Mouse (Mus musculus): Measurements from ENCODE around the gene Rnf180.

The Rnf180 gene

DNA sequence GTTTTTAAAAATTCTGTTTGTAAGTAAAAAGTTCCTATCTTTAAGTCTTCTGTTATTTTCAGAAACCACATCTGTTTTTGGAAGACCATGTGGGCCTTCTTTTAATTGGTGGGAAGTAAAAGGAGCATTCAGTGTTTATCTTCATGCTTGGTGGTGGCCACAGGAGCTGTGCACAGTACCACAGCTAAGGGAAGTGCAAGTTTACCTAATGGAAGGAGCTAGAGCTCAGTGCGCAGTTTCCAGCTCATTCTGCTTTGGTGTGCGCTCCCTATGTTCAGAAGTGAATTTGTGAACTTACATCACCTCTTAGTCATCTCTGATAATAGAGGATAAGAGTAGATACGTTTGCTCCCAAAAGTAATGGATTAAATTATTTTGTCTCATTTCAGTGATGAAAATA lies 172.5 kb downstream of the Rnf180 start:
- DNase-seq (ENCODE audit: low read depth, low spot score), result no peak
- H3K27me3 ChIP-seq (ENCODE audit: control insufficient read depth, insufficient read depth, low read length, poor library complexity, severe bottlenecking), result no peaks in the 10 kb centered on the region
- no peaks in the 10 kb centered on the region for H3K36me3 ChIP-seq (ENCODE audit: control insufficient read depth, insufficient read depth, low read length, poor library complexity, severe bottlenecking)

DNA sequence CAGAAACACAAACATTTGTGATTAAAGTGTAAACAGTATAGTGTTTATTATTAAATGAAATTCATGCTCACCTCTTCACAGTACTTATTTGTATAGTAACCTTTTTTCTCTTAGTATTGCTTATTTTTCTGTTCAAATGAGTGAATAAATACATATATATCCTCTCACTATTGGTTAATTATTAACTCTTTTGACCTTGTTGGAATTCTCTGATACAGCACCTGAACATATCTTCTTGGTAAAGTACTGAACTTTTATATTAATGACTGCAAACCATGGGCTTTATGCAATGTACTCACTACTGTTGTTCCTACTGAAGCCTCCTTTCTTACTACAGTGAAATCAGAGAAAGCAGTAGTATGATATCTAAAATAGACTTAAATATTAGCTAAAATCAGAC lies 173.0 kb downstream of the Rnf180 start:
- H3K36me3 ChIP-seq (ENCODE audit: control insufficient read depth, insufficient read depth, low read length, poor library complexity, severe bottlenecking), result no peaks in the 10 kb centered on the region
- DNase-seq (ENCODE audit: low read depth, low spot score), result no peak

GRCm38 (mm10) chr13:105111599-105111998 lies 183.0 kb downstream of the Rnf180 start:
- no peaks in the 10 kb centered on the region for H3K36me3 ChIP-seq (ENCODE audit: control insufficient read depth, insufficient read depth, low read length, poor library complexity, severe bottlenecking)
- DNase-seq (ENCODE audit: low read depth, low spot score), result no peak
- no peaks in the 10 kb centered on the region for H3K27me3 ChIP-seq (ENCODE audit: control insufficient read depth, insufficient read depth, low read length, poor library complexity, severe bottlenecking)

More for the DNA sequence above, 173.0 kb downstream of the Rnf180 start:
- no peaks in the 10 kb centered on the region for H3K27me3 ChIP-seq (ENCODE audit: control insufficient read depth, insufficient read depth, low read length, poor library complexity, severe bottlenecking)

- Histone ChIP-seq H3K27me3 (ENCODE audit: control insufficient read depth, insufficient read depth, low read length, poor library complexity, severe bottlenecking) (no peaks in the 10 kb centered on the region), H3K36me3 (ENCODE audit: control insufficient read depth, insufficient read depth, low read length, poor library complexity, severe bottlenecking) (no peaks in the 10 kb centered on the region)
- DNase-seq (ENCODE audit: low read depth, low spot score), result no peak
Measured at GRCm38 (mm10) chr13:105104385-105104784, 190.2 kb downstream of the Rnf180 start.

DNA sequence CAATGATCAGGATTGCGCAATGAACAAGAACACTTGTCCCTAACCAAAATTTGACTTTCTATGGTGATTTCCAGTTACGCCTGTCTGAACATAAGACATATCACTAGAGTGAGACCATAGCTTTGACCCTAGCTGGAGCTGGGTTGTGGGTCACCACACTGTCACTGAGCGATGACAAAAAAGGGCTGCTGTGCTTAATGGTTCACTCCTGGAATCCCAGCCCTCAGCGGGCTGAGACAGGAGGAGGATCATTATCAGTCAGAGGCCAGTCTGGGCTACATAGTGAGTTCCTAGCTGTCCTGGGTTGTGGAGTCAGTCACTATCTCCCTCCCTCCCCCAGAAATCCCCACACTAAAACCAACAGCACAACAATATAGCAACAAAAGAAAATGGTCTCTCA lies 193.9 kb downstream of the Rnf180 start:
- no peaks in the 10 kb centered on the region for H3K27me3 ChIP-seq (ENCODE audit: control insufficient read depth, insufficient read depth, low read length, poor library complexity, severe bottlenecking)
- DNase-seq (ENCODE audit: low read depth, low spot score), result no peak
- H3K36me3 ChIP-seq (ENCODE audit: control insufficient read depth, insufficient read depth, low read length, poor library complexity, severe bottlenecking), result no peaks in the 10 kb centered on the region

DNA sequence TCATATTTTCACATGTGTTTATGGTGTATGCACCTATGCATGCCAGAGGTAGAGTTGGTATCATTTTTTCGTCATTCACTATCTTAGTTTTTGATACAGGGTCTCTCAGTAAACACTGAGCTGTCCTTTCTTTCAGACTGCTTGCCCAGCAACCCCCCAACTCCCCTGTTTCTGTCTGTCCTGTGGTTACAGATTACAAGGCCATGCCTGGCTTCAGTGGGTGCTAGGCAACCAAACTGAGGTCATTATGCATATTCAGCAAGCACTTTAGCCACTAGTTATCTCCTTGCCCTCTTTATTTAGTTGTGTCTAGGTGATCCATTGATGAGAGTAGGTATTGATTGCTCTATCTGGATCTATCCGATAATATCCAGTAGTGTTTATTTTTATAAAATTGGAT lies 198.3 kb downstream of the Rnf180 start:
- no peaks in the 10 kb centered on the region for H3K27me3 ChIP-seq (ENCODE audit: control insufficient read depth, insufficient read depth, low read length, poor library complexity, severe bottlenecking)
- no peak for DNase-seq (ENCODE audit: low read depth, low spot score)
- H3K36me3 ChIP-seq (ENCODE audit: control insufficient read depth, insufficient read depth, low read length, poor library complexity, severe bottlenecking), result no peaks in the 10 kb centered on the region

DNA sequence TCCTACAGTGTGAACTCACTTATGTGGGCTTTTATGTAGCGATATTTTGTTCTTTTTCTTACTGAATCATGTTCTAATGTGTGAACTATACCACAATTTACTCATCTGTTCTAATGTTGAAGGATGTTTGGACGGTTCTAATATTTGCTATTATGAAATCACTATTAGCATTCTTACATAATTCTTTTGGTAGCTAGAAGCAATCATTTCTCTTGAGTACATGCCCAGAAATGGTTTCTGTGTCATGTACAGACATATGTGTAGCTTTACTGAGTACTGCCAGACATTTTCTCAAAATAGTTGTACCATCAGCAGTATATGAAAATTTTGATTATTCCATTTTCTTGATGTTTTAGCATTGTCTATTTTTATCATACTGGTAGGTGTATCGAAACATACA lies 205.3 kb downstream of the Rnf180 start:
- no peaks in the 10 kb centered on the region for H3K27me3 ChIP-seq (ENCODE audit: control insufficient read depth, insufficient read depth, low read length, poor library complexity, severe bottlenecking)
- H3K36me3 ChIP-seq (ENCODE audit: control insufficient read depth, insufficient read depth, low read length, poor library complexity, severe bottlenecking), result no peaks in the 10 kb centered on the region
- no peak for DNase-seq (ENCODE audit: low read depth, low spot score)

- Histone ChIP-seq H3K36me3 (ENCODE audit: control insufficient read depth, insufficient read depth, low read length, poor library complexity, severe bottlenecking) (no peaks in the 10 kb centered on the region), H3K27me3 (ENCODE audit: control insufficient read depth, insufficient read depth, low read length, poor library complexity, severe bottlenecking) (no peaks in the 10 kb centered on the region)
- DNase-seq (ENCODE audit: low read depth, low spot score), result no peak
Measured at GRCm38 (mm10) chr13:105081862-105082261, 212.8 kb downstream of the Rnf180 start, which contains the start of gene 4933425L06Rik. Gene 4933425L06Rik, plus strand, starts transcription at chr13:105082122.

Measured in splenic B cell, adult 2 months (primary cell).